Mouse (Mus musculus) lung, postnatal 4 days (tissue): ENCODE measurements around the gene Gm49373.

ENCODE experiments used
- DNase-seq, 2 experiments: peaks; one replicate each; pipeline ENCODE4 v3.0.0; 2021

Gene Gm49373

DNA sequence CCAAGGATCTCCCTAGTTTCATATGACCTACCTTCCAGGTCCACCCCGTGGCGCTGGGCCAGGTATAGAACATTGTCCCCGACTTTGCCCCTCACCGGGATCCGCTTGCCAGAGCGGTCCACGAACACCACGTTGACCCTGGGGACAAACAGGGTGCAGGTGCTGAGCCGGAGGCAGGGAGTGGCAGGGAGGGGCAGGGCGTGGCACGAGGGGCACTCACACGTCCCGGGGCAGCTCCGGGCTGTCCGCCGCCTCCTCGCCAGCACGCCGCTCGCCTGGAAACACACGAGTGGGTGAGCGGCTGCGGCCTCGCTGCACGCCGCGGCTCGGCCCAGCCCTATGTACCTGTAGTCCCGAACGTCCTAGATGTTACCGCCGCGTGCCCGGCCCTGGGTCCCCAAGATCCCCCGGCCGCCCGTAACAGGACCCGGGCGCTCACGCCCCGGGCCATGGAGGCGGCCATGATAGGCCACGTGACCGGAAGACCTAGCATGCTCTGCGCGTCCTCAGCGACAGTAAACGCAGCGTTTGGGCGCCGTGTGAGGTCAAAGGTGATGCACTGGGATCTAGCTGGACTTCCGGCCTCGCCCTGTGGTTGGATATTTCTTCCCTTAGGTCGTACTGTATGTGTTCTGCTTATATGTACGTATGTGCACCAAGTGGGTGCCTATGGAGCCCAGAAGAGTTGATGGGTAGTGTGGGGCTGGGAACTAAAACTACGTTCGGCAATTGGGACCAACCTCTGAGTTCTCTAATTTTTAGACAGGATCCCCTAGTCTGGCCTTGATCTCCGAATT, at the start of gene Gm49373, which contains the start of gene Fdx1l:
Gm49373 (minus strand) TSS at position 53 of the 797 bp plus-strand sequence.
Fdx1l (minus strand) TSS at position 571 of the 797 bp plus-strand sequence.
- DNase-seq: peak; percentile 91 to 93

DNA sequence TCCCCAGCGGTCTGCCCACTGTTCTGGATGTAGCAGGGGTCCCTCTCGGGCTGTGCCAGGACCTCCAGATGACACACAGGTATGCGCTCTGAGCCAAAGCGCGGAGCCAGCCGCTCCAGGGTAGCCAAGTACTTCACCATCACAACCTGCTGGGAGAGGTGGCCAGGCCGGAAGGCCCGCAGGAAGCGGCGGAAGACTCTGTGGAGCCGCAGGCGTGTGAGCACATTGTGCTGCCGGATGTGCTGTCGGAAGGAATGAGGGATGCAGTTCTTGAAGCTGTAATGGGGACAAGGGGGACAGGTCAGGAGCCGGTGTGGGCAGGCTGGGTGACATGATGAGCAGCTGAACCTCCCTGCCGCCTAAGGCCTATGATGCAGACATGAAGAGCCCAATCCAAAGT, 48.6 kb upstream of the Gm49373 start:
- no peak for DNase-seq

DNA sequence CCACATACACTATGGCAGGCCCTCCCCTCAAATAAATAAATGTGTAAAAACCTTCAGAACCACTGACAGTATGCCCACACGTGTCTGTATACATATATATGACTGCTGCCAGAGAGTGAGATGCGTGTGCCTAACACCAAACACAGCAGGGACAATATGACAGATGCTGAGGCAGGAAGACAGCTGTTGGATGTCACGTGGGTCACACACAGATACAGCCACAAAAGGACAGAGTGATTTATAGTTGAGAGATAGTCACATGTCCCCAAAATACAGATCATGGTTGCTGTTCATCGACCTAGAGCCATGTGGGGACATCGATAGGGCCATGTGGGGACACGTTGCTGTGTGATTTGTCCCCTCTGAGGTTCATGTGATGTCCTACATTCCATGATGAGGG, 44.2 kb upstream of the Gm49373 start:
- no peak for DNase-seq

DNA sequence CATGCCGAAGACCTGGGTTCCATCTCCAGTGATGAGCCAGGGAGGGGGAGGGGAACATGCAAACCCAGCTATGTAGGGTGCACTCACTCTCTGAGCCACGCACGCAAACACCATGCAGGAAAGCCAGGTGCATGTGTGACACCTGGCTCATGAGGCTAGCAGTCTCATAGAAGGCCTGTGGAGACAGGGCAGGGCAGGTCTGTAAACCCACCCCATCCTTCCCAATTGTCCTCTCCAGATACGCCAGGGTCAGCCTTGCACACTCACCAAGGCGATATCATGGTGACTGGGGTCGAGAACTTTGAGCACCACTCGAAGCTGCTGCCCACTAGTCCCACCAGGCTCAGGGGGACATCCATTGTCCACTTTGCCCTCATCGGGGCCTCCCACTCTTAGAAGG, 42.2 kb upstream of the Gm49373 start:
- no peak for DNase-seq

GRCm38 (mm10) chr9:21114190-21114589, 41.3 kb upstream of the Gm49373 start:
- DNase-seq: no peak

- no peak for DNase-seq
These were observed 40.9 kb upstream of the Gm49373 start for GRCm38 (mm10) chr9:21113751-21114150.

GRCm38 (mm10) chr9:21107607-21108237, 34.8 kb upstream of the Gm49373 start:
- no peak for DNase-seq

GRCm38 (mm10) chr9:21105760-21106564, 33.1 kb upstream of the Gm49373 start:
- DNase-seq: no peak

- no peak for DNase-seq
These were observed 31.9 kb upstream of the Gm49373 start for GRCm38 (mm10) chr9:21104814-21105213.

- no peak for DNase-seq
These were observed 29.2 kb upstream of the Gm49373 start for GRCm38 (mm10) chr9:21102076-21102475.

DNA sequence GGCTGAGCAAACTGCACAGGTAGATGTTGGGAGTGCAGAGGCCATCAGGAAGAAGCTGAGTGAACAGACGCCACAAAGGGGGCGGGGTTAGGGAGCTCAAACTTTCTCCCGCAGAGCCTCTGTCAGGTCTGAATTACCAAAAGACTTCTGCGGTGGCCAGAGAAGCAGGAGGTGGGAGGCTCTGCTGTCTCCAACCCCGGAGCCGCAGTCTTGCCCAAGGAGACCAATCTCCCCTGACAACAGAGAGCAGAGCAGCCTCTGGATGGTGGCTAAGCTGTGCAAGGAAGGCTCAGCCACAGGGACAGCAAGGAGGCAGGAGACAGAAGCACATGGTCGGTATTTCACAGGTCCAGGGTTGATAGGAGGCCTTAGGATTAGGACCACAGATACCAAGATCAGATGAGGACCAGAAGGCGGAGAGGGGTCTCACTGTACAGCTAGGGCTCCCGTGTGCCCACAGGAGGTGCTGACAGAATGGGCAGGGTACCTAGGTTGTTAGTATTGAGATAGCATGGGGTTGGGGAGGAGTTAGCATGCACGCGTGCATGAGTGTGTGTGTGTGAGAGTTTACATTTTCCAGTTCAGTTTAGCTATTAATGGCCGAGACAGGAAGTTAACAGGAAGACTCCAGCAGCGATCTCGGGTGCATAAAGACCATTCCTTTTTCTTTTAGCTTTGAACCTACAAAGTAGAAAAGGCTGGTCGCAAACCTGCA, 27.7 kb upstream of the Gm49373 start:
- DNase-seq: no peak

- DNase-seq: no peak
These were observed 24.9 kb upstream of the Gm49373 start for GRCm38 (mm10) chr9:21097793-21098192.

DNA sequence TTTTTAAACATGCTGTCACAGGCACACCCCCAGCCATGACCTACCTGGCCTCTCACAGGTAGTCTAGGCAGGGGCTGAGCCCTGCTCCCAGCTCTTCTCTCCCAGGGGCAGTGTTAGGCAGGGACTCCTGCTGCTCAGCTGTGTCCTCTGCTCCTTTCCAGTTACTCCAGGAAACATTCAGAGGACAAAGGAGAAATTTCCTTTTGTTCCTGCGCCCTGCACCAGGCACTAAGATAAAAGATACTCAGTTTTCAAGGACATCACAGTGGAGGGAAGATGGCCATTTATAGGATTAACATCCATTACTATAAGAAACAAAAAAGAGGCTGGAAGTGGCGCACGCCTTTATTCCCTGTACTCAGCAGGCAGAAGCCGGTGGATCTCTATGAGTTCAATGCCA, 23.1 kb upstream of the Gm49373 start:
- no peak for DNase-seq

DNA sequence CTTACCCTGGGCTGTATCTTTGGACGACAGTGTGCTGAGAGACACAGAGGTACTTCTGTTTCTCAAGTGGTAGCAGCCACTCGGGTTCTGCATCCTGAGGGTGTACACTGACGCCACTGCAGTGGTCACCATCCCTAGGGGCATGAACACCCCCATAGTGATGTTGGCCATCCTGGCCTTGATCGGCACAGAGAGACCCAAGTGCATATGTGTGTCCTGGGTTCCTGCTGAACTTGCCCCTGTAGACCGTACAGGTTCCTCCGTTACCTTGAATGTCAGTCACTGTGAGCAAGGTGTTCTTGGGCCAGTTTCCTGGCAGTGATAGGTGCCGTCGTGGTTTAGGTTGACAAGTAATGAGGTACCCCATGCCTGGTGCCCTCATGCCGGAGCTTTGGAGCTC, 20.5 kb upstream of the Gm49373 start:
- DNase-seq: no peak

DNA sequence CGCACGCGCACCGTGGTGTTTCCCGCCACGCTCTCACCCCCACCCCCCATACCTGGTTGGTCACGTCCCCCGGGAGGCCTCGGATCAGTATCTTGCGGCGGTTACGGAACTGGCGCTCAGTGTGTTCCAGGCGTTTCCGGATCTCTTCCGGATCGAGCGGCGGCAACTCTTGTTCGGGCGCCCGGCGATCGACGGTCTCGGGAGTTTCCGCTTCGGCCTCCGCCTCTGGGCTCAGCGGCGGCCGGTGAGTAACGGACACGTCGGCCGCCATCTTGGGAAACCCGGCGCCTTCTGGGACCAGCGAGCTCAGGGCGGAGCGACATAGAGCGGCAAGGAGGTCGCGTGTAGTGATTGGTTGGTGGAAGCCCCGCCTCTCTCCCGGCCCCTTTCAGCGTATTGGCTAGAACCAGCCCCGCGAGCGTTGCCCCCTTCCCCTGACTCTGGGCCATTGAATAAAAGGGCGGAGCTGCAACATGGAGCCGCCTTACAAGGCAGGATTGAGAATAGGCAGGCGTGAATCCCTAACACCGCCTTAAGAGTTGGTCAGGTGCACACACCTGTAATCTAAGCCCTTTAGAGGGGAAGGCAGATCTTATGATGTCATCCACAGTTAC, 18.9 kb upstream of the Gm49373 start, which contains the start of the genes Gm38431 and Raver1:
Gm38431 (minus strand) TSS at position 291 of the 614 bp plus-strand sequence.
Raver1 (minus strand) TSS at position 302 of the 614 bp plus-strand sequence.
- DNase-seq: peak; percentile 98 to 99

GRCm38 (mm10) chr9:21090972-21091706, 18.2 kb upstream of the Gm49373 start:
- no peak for DNase-seq

DNA sequence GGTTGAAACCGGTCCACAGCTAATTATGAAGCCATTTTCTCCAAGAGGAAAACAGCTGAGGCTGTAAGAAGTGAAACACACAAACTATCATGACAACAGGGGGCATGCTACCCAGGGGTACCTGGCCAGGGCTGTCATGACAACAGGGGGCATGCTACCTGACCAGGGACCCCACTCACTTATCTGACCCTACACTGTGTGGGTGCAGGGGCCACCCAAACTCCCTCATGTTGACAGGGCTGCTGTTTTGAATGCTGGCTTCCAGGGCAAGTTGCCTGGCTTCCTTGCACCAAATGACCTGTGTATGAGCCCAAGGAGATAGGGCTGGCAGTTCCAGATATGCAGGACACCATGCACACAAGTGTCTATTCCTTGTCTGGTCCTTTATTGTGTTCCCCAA, 17.6 kb upstream of the Gm49373 start:
- DNase-seq: no peak

GRCm38 (mm10) chr9:21083324-21083723, 10.4 kb upstream of the Gm49373 start:
- no peak for DNase-seq

DNA sequence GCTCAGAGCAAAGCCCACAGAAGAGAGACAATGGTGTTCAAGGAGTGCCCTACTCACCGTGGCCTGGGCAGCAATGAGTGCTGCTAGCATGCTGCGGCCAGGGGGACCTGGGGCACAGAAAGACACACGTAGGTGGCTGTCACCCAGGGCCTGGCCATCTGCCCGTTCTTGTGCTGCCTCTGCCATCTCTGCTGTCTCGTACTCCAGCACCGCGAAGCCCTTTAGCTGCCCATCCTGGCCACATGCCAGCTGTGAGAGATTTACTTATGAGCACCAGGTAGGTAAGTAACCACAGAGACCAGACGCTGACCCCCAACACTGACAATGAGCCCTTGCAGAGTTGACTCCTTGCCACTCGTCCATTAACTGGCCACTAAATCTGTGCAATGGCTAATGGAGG, 8.2 kb upstream of the Gm49373 start:
- DNase-seq: no peak

DNA sequence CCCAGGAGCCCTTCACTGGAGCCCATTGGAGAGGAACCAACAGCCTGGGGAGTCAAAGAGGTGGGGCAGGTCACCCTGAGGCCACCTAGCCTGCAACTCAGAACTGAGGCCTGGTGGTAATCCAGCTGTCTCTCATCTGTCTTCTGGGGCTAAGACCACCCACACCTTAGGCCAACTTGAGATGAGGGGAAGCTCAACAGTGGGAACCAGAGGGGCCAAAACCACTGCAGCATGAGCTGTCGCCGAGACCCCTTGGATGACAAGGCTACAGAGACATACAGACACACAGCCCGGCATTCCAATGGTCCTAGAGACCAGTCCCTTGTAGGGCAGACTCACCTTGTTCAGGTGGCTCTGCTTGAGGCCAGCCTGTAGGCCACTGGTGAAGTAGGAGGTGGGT, 2.7 kb upstream of the Gm49373 start:
- no peak for DNase-seq

DNA sequence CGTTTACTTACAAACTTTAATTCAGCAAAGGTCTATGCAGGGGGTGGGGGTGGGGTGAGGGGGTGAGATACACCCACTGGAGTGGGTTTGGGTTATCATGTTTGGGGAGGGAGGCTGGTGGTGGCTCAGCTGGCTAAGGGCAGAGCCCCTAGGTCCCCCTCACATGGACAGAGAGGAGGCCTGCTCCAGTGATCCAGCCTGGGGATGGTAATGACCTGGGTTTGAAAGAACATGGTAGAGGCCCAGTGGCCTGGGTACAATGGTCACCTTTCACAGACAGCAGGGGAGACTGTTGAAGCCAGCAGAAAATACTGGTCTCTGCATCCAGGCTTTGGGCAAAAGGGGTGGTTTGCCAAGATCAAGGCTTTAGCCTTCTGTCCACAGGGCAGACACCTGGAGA, 1.3 kb upstream of the Gm49373 start:
- DNase-seq: no peak

- DNase-seq: no peak
These were observed 255 bp downstream of the Gm49373 start for GRCm38 (mm10) chr9:21072641-21073040.
